Mouse (Mus musculus): ENCODE measurements around the gene 4921504E06Rik. TPM values are rescaled to one million over a fixed set of nuclear protein-coding genes. Genes with fewer than 3 reads are reported as not detected.

4921504E06Rik gene
- polyA plus RNA-seq, 1 experiment from 2014 or later = not detected

DNA sequence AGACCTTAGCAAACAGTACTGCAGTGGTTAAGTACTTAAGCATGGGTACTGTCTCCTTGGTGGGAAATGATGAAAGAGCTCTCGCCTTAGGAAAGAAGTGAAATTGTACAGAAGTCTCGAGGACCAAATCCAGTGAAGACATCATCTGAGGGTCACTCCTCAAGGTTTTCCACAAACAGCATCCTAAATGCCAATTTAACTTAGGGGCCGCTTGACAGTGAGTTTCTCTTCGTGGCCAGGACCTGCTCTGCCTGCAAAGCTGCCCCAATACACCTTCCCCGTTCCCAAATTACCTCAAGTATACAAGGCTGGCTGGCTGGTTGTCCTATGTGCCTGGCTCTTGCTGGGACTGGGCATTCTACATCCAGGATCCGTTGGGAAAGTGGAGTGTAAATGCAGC lies 137.6 kb downstream of the 4921504E06Rik start:
- Histone ChIP-seq H3K4me1 (replicated peaks) (0 out of 2 replicates have a peak, but pooled peaks cover 5% of the 10 kb centered on the region), H3K4me3 (no peak overlapping the region), H3K9me3 (replicated peaks) (no peaks in the 10 kb centered on the region), H3K27me3 (peaks cover 4% of the 10 kb centered on the region; the same call in 1 of the 2 replicates), H3K36me3 (no peaks in the 10 kb centered on the region), H3K4me2 (no peak overlapping the region), H3K9ac (no peak overlapping the region), H3K27ac (no peak overlapping the region)
- no peak for ATAC-seq (replicated peaks; ENCODE audit: insufficient number of reproducible peaks, insufficient read depth, low FRiP score, low read depth)
- 63% methylated on average over 6 of the region's 6 CpGs for WGBS

DNA sequence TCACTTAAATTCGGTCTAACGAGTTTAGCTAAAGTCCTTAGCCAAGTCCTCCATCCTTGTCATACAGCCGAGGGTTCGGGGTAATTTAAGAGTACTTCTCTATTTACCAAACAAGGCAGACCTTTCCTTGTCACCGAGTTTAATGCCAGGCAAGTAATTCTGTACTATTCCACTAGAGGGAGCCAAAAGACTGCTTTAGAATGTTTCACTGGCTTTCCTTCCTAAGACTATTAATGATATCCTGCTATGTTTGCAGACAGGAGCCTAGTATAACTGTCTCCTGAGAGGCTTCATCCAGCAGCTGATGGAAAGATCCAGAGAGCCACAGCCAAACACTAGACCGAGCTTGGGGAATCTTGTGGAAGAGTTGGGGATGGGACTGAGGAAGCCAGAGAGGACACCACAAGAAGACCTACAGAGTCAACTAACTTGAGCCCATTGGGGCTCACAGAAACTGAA lies 138.6 kb downstream of the 4921504E06Rik start:
- Histone ChIP-seq H3K4me1 (replicated peaks) (0 out of 2 replicates have a peak, but pooled peaks cover 5% of the 10 kb centered on the region), H3K9ac (peak overlapping the region; percentile 23; the same call in 1 of the 2 replicates), H3K27me3 (peaks cover 4% of the 10 kb centered on the region; the same call in 1 of the 2 replicates), H3K4me3 (peak overlapping the region; percentile 40), H3K9me3 (replicated peaks) (no peaks in the 10 kb centered on the region), H3K36me3 (no peaks in the 10 kb centered on the region), H3K27ac (no peak overlapping the region), H3K4me2 (peak overlapping the region; percentile 66)
- ATAC-seq (replicated peaks; ENCODE audit: insufficient number of reproducible peaks, insufficient read depth, low FRiP score, low read depth) = no peak
- 3% methylated on average over 6 of the region's 6 CpGs for WGBS

DNA sequence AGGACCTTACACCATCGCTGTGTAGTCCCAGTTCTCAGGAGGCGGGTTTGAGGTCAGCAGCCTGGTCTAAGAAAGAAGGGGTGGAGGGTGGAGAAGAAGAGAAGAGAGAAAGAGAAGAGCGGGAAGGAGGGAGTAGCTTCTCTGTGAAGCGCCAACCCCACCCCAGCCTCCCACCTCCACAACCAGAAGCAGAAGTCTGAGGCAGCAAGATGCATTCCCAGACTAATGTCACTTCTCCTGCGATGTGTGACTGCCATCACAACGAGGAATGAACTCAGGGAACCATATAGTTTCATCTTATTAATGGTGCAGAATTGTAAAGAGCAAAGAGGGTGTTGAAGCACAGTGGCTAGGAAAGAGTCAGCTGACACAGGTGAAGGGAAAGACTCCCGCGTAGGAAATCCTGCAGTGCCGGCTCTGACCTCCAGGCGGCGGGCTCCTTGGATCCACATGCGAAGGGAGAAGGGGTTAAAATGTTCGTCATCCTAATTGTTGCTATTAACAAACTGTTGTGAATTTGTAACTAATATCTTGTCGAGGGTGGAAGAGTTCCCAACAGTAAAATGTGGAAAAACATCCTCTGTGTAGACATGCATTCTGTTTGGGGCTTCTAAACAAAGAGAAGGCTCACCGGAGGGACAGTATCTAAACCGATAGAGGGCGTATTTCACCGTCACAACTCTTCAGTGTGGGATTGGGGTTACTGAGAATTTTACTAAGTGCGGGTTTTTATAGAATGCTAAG lies 139.3 kb downstream of the 4921504E06Rik start:
- Histone ChIP-seq H3K27me3 (peaks cover 4% of the 10 kb centered on the region; the same call in 1 of the 2 replicates), H3K9ac (peak overlapping the region; percentile 23; the same call in 1 of the 2 replicates), H3K36me3 (no peaks in the 10 kb centered on the region), H3K4me1 (replicated peaks) (0 out of 2 replicates have a peak, but pooled peaks cover 5% of the 10 kb centered on the region), H3K4me3 (peak overlapping the region; percentile 40), H3K4me2 (peak overlapping the region; percentile 66), H3K9me3 (replicated peaks) (no peaks in the 10 kb centered on the region), H3K27ac (no peak overlapping the region)
- 18% methylated on average over 19 of the region's 19 CpGs for WGBS
- ATAC-seq (replicated peaks; ENCODE audit: insufficient number of reproducible peaks, insufficient read depth, low FRiP score, low read depth) = no peak

Other genes starting within 250 kb of the 4921504E06Rik start
- gene Msrb2, start 182.5 kb downstream of the 4921504E06Rik start, polyA plus RNA-seq (2015; fragmentation: Nextera tagmentation; extraction: Ambion mirVana) = 43.1 and 44.4 TPM in 2 replicates
- not detected in 2 replicates for gene Ptf1a, start 108.3 kb downstream of the 4921504E06Rik start, polyA plus RNA-seq (2015; fragmentation: Nextera tagmentation; extraction: Ambion mirVana)
- gene Otud1, start 103.8 kb upstream of the 4921504E06Rik start, polyA plus RNA-seq (2015; fragmentation: Nextera tagmentation; extraction: Ambion mirVana) = 7.5 and 9.4 TPM in 2 replicates

All from heart, embryonic 15.5 days (tissue).